Mouse (Mus musculus): ENCODE data around the gene Pcsk5. TPM values are rescaled to one million over a fixed set of nuclear protein-coding genes. Genes with fewer than 3 reads are reported as not detected.

Pcsk5 gene
- not detected for polyA plus RNA-seq (2012; fragmentation: generic; extraction: Trizol)

DNA sequence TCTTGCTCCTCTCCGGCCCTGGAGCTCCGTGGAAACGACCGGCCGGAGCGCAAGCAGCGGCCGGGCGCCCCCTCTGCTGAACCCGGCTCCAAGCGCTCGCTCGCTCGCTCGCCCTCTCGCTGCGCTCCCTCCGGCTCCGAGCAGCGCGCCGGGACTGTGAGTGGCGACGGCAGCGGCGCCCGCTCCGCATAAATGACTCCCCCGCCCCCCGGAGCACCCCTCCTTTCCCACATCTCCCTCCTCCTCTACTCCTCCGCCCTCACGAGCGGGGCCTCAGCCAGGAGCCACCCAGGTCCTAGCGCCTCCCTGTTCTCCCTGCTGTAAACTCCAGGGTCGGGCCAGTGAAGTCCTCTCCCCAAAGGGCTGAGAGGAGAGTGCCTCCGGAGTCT lies at the start of gene Pcsk5:
TSS of gene Pcsk5 (minus strand) at position 162 of the 389 bp plus-strand sequence.
- no peak within 1 kb of the TSS for H3K4me3 ChIP-seq
- no peaks in the 10 kb centered on the region for H3K79me2 ChIP-seq (ENCODE audit: control insufficient read depth, insufficient read depth)

DNA sequence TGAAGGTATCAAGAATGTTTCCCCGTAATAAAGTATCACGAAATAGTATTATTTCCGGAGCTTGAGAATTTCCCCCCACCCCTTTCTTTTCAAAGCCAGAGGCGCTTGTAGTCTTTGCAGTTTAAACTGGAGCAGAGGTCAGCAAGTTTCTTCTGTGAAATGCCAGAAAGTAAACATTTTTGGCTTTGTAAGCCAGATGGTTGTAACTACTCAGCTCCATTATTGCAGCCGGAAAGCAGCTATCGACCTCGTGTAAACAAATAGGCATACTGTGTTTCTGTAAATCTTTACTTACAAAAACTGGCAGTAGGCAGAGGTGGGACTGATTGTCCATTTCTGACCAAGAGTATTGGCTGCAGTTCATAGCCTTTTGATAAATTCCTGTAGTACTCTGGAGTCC lies 38.4 kb upstream of the Pcsk5 start:
- H3K36me3 ChIP-seq (ENCODE audit: control insufficient read depth, insufficient read depth) = no peaks in the 10 kb centered on the region
- TF ChIP-seq SRF (IDR thresholded peaks at IDR 0.05; ENCODE audit: control insufficient read depth, insufficient read length, low read depth) = no peak
- no peak for TF ChIP-seq MYOD1 (IDR thresholded peaks at IDR 0.05; ENCODE audit: control insufficient read depth in 1 of 3, insufficient read length in 2 of 3, low read depth in 2 of 3)
- TF ChIP-seq CEBPB (IDR thresholded peaks at IDR 0.05; ENCODE audit: insufficient read depth, poor library complexity, severe bottlenecking) = no peak
- no peak for TF ChIP-seq POLR2A (IDR thresholded peaks at IDR 0.05; ENCODE audit: insufficient read length, low read depth)
- no peak for TF ChIP-seq TCF3 (IDR thresholded peaks at IDR 0.05; ENCODE audit: insufficient read length, low read depth)
- no peak for TF ChIP-seq REST (IDR thresholded peaks at IDR 0.05; ENCODE audit: insufficient read depth, insufficient read length)
- TF ChIP-seq MAX (IDR thresholded peaks at IDR 0.05; ENCODE audit: low read depth) = no peak
- no peak for TF ChIP-seq E2F4 (IDR thresholded peaks at IDR 0.05; ENCODE audit: insufficient read depth)
- TF ChIP-seq TCF12 (IDR thresholded peaks at IDR 0.05; ENCODE audit: insufficient read depth, poor library complexity, severe bottlenecking) = no peak
- TF ChIP-seq POLR2AphosphoS2 (IDR thresholded peaks at IDR 0.05; ENCODE audit: insufficient read length, low read depth) = no peak
- no peak for TF ChIP-seq USF1 (IDR thresholded peaks at IDR 0.05; ENCODE audit: low read depth)
- no peak for TF ChIP-seq MYOG (IDR thresholded peaks at IDR 0.05; ENCODE audit: control insufficient read depth in 1 of 3, insufficient read depth in 1 of 3, insufficient read length in 2 of 3, low read depth in 2 of 3)
- no peak overlapping the region for H3K4me2 ChIP-seq (ENCODE audit: low read depth)
- no peaks in the 10 kb centered on the region for H3K27me3 ChIP-seq (ENCODE audit: control insufficient read depth, insufficient read depth, insufficient read length)
- no peak overlapping the region for H3ac ChIP-seq (ENCODE audit: control insufficient read depth, insufficient read length)
- no peaks in the 10 kb centered on the region for H3K79me2 ChIP-seq (ENCODE audit: control insufficient read depth, insufficient read depth)
- H3K4me3 ChIP-seq = no peak overlapping the region

More for the DNA sequence above, at the start of gene Pcsk5:
- no peak within 1 kb of the TSS for H3K4me2 ChIP-seq (ENCODE audit: low read depth)
- no peaks in the 10 kb centered on the region for H3K36me3 ChIP-seq (ENCODE audit: control insufficient read depth, insufficient read depth)
- no peaks in the 10 kb centered on the region for H3K27me3 ChIP-seq (ENCODE audit: control insufficient read depth, insufficient read depth, insufficient read length)
- H3ac ChIP-seq (ENCODE audit: control insufficient read depth, insufficient read length) = no peak within 1 kb of the TSS
- TF ChIP-seq TCF12 (IDR thresholded peaks at IDR 0.05; ENCODE audit: insufficient read depth, poor library complexity, severe bottlenecking) (no peak), POLR2AphosphoS2 (IDR thresholded peaks at IDR 0.05; ENCODE audit: insufficient read length, low read depth) (no peak), USF1 (IDR thresholded peaks at IDR 0.05; ENCODE audit: low read depth) (no peak), CEBPB (IDR thresholded peaks at IDR 0.05; ENCODE audit: insufficient read depth, poor library complexity, severe bottlenecking) (no peak)

DNA sequence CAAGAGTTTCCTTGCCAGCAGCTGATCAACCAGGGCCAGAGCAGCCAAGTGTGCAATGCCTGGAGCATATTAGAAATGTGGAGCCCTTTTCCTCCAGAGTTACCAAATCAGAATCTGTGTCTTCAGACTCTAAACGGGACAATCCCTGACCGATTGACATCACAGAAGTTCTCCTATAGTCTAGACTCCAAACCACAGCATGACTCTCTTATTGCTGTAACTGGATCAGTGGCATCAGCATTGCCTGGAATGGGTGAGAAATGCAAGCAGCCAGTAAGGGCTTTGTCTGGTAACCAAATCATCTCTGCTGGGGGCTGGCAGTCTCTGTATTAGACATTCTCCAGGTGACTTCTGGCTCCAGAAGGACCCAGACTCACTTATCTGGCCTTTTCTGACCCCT lies 37.0 kb upstream of the Pcsk5 start:
- no peak overlapping the region for H3ac ChIP-seq (ENCODE audit: control insufficient read depth, insufficient read length)

DNA sequence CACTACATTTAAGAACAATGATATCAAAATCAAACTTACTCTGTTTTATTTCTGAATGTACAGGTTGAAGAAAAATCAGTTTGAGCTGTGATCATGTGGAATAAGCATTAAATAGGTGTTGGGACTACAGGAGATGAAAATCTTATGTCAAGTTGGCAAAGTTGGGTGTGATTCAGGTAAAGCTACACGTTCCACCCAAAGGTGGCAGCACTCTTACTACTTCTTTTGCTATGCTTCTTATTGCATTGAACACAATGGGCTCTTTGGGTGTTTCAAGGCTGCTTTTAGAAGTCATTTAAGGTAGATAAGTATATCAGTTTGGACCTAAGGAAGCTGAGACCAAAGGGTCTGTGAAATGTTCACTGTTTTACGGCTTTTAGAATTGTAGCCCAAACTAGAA lies 36.3 kb upstream of the Pcsk5 start:
- H3ac ChIP-seq (ENCODE audit: control insufficient read depth, insufficient read length) = no peak overlapping the region
- H3K4me2 ChIP-seq (ENCODE audit: low read depth) = no peak overlapping the region
- no peaks in the 10 kb centered on the region for H3K79me2 ChIP-seq (ENCODE audit: control insufficient read depth, insufficient read depth)
- no peaks in the 10 kb centered on the region for H3K27me3 ChIP-seq (ENCODE audit: control insufficient read depth, insufficient read depth, insufficient read length)
- no peak overlapping the region for H3K4me3 ChIP-seq
- TF ChIP-seq REST (IDR thresholded peaks at IDR 0.05; ENCODE audit: insufficient read depth, insufficient read length) (no peak), CEBPB (IDR thresholded peaks at IDR 0.05; ENCODE audit: insufficient read depth, poor library complexity, severe bottlenecking) (no peak), E2F4 (IDR thresholded peaks at IDR 0.05; ENCODE audit: insufficient read depth) (no peak), USF1 (IDR thresholded peaks at IDR 0.05; ENCODE audit: low read depth) (no peak), TCF12 (IDR thresholded peaks at IDR 0.05; ENCODE audit: insufficient read depth, poor library complexity, severe bottlenecking) (no peak), TCF3 (IDR thresholded peaks at IDR 0.05; ENCODE audit: insufficient read length, low read depth) (no peak), POLR2A (IDR thresholded peaks at IDR 0.05; ENCODE audit: insufficient read length, low read depth) (no peak), MYOG (IDR thresholded peaks at IDR 0.05; ENCODE audit: control insufficient read depth in 1 of 3, insufficient read depth in 1 of 3, insufficient read length in 2 of 3, low read depth in 2 of 3) (no peak)
- H3K36me3 ChIP-seq (ENCODE audit: control insufficient read depth, insufficient read depth) = no peaks in the 10 kb centered on the region

More for the DNA sequence above, 37.0 kb upstream of the Pcsk5 start:
- Histone ChIP-seq H3K4me2 (ENCODE audit: low read depth) (no peak overlapping the region), H3K4me3 (no peak overlapping the region), H3K36me3 (ENCODE audit: control insufficient read depth, insufficient read depth) (no peaks in the 10 kb centered on the region), H3K79me2 (ENCODE audit: control insufficient read depth, insufficient read depth) (no peaks in the 10 kb centered on the region), H3K27me3 (ENCODE audit: control insufficient read depth, insufficient read depth, insufficient read length) (no peaks in the 10 kb centered on the region)
- no peak for TF ChIP-seq MYOG (IDR thresholded peaks at IDR 0.05; ENCODE audit: control insufficient read depth in 1 of 3, insufficient read depth in 1 of 3, insufficient read length in 2 of 3, low read depth in 2 of 3)
- TF ChIP-seq E2F4 (IDR thresholded peaks at IDR 0.05; ENCODE audit: insufficient read depth) = no peak
- no peak for TF ChIP-seq TCF3 (IDR thresholded peaks at IDR 0.05; ENCODE audit: insufficient read length, low read depth)
- TF ChIP-seq TCF12 (IDR thresholded peaks at IDR 0.05; ENCODE audit: insufficient read depth, poor library complexity, severe bottlenecking) = no peak
- no peak for TF ChIP-seq MAX (IDR thresholded peaks at IDR 0.05; ENCODE audit: low read depth)
- TF ChIP-seq SRF (IDR thresholded peaks at IDR 0.05; ENCODE audit: control insufficient read depth, insufficient read length, low read depth) = no peak
- no peak for TF ChIP-seq USF1 (IDR thresholded peaks at IDR 0.05; ENCODE audit: low read depth)
- TF ChIP-seq POLR2A (IDR thresholded peaks at IDR 0.05; ENCODE audit: insufficient read length, low read depth) = no peak

DNA sequence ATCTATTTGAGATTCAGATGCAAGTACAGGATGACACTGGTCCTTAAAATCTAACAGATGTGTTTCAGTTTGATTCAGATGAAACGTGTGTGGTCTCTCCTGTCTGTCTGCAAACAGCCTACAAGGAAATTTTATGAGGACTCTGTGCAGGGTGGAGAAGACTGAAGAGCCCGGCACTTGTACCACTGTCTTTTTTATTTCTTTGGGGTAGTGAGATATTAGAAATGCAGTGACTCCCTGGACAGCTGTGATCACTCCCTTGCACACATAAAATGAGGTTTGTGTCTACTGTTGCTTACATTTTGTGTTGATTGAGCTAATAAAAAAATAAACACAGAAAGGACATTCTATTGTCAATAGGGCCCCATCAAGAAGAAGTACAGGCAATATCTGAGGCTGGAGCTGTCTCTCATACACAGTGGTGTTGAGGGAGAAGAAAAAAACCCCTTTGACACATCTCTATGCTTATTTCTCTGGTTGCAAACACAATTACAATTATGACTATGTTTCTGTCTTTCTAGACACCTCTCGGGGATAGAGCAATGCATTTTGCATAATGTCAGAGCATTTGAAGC lies 29.0 kb upstream of the Pcsk5 start:
- H3K4me3 ChIP-seq = no peak overlapping the region
- H3K36me3 ChIP-seq (ENCODE audit: control insufficient read depth, insufficient read depth) = no peaks in the 10 kb centered on the region
- H3ac ChIP-seq (ENCODE audit: control insufficient read depth, insufficient read length) = no peak overlapping the region
- TF ChIP-seq CEBPB (IDR thresholded peaks at IDR 0.05; ENCODE audit: insufficient read depth, poor library complexity, severe bottlenecking) (no peak), E2F4 (IDR thresholded peaks at IDR 0.05; ENCODE audit: insufficient read depth) (no peak), POLR2A (IDR thresholded peaks at IDR 0.05; ENCODE audit: insufficient read length, low read depth) (no peak), MYOD1 (IDR thresholded peaks at IDR 0.05; ENCODE audit: control insufficient read depth in 1 of 3, insufficient read length in 2 of 3, low read depth in 2 of 3) (no peak), REST (IDR thresholded peaks at IDR 0.05; ENCODE audit: insufficient read depth, insufficient read length) (no peak), TCF12 (IDR thresholded peaks at IDR 0.05; ENCODE audit: insufficient read depth, poor library complexity, severe bottlenecking) (no peak), MYOG (IDR thresholded peaks at IDR 0.05; ENCODE audit: control insufficient read depth in 1 of 3, insufficient read depth in 1 of 3, insufficient read length in 2 of 3, low read depth in 2 of 3) (no peak), POLR2AphosphoS2 (IDR thresholded peaks at IDR 0.05; ENCODE audit: insufficient read length, low read depth) (no peak), TCF3 (IDR thresholded peaks at IDR 0.05; ENCODE audit: insufficient read length, low read depth) (no peak), MAX (IDR thresholded peaks at IDR 0.05; ENCODE audit: low read depth) (no peak), SRF (IDR thresholded peaks at IDR 0.05; ENCODE audit: control insufficient read depth, insufficient read length, low read depth) (no peak)
- no peaks in the 10 kb centered on the region for H3K79me2 ChIP-seq (ENCODE audit: control insufficient read depth, insufficient read depth)
- H3K4me2 ChIP-seq (ENCODE audit: low read depth) = no peak overlapping the region
- H3K27me3 ChIP-seq (ENCODE audit: control insufficient read depth, insufficient read depth, insufficient read length) = no peaks in the 10 kb centered on the region

Measured in myocyte (in vitro differentiated cells).